Mouse (Mus musculus): ENCODE data around the gene Palm2.
"Not testable (repeated sequence)": the region's sequence is repeated elsewhere in the genome, so short reads cannot be mapped to it uniquely, and the experiment has no call there.

The Palm2 gene

GRCm38 (mm10) chr4:57433941-57434704, at the start of gene Palm2:
Palm2 (plus strand) TSS chr4:57434247.
- ATAC-seq (ENCODE audit: insufficient number of reproducible peaks, low FRiP score, low TSS enrichment): peak; percentile 71

GRCm38 (mm10) chr4:57384355-57384754, 49.7 kb upstream of the Palm2 start:
- ATAC-seq (ENCODE audit: insufficient number of reproducible peaks, low FRiP score, low TSS enrichment): no peak

- ATAC-seq (ENCODE audit: insufficient number of reproducible peaks, low FRiP score, low TSS enrichment): no peak
Measured at GRCm38 (mm10) chr4:57391103-57391502, 42.9 kb upstream of the Palm2 start.

- no peak for ATAC-seq (ENCODE audit: insufficient number of reproducible peaks, low FRiP score, low TSS enrichment)
Measured at GRCm38 (mm10) chr4:57396414-57396813, 37.6 kb upstream of the Palm2 start.

GRCm38 (mm10) chr4:57412385-57412784, 21.7 kb upstream of the Palm2 start:
- not testable (repeated sequence) for ATAC-seq (ENCODE audit: insufficient number of reproducible peaks, low FRiP score, low TSS enrichment)

- ATAC-seq (ENCODE audit: insufficient number of reproducible peaks, low FRiP score, low TSS enrichment): 0 out of 2 replicates have a peak, but pooled peaks have one; percentile 36
Measured at GRCm38 (mm10) chr4:57413016-57413415, 21.0 kb upstream of the Palm2 start.

GRCm38 (mm10) chr4:57413670-57414069, 20.4 kb upstream of the Palm2 start:
- not testable (repeated sequence) for ATAC-seq (ENCODE audit: insufficient number of reproducible peaks, low FRiP score, low TSS enrichment)

- ATAC-seq (ENCODE audit: insufficient number of reproducible peaks, low FRiP score, low TSS enrichment): no peak
Measured at GRCm38 (mm10) chr4:57424011-57424410, 10.0 kb upstream of the Palm2 start.

- ATAC-seq (ENCODE audit: insufficient number of reproducible peaks, low FRiP score, low TSS enrichment): no peak
Measured at GRCm38 (mm10) chr4:57428317-57428716, 5.7 kb upstream of the Palm2 start.

GRCm38 (mm10) chr4:57434705-57435360, 786 bp downstream of the Palm2 start:
- ATAC-seq (ENCODE audit: insufficient number of reproducible peaks, low FRiP score, low TSS enrichment): 0 out of 2 replicates have a peak, but pooled peaks have one; percentile 8

- ATAC-seq (ENCODE audit: insufficient number of reproducible peaks, low FRiP score, low TSS enrichment): no peak
Measured at GRCm38 (mm10) chr4:57436286-57436685, 2.2 kb downstream of the Palm2 start.

GRCm38 (mm10) chr4:57446082-57446481, 12.0 kb downstream of the Palm2 start:
- ATAC-seq (ENCODE audit: insufficient number of reproducible peaks, low FRiP score, low TSS enrichment): no peak

GRCm38 (mm10) chr4:57446854-57447444, 12.9 kb downstream of the Palm2 start:
- no peak for ATAC-seq (ENCODE audit: insufficient number of reproducible peaks, low FRiP score, low TSS enrichment)

- peak; percentile 76 for ATAC-seq (ENCODE audit: insufficient number of reproducible peaks, low FRiP score, low TSS enrichment)
Measured at GRCm38 (mm10) chr4:57451896-57452295, 17.8 kb downstream of the Palm2 start.

- ATAC-seq (ENCODE audit: insufficient number of reproducible peaks, low FRiP score, low TSS enrichment): no peak
Measured at GRCm38 (mm10) chr4:57452661-57453060, 18.6 kb downstream of the Palm2 start.

GRCm38 (mm10) chr4:57462378-57462777, 28.3 kb downstream of the Palm2 start:
- ATAC-seq (ENCODE audit: insufficient number of reproducible peaks, low FRiP score, low TSS enrichment): no peak

- no peak for ATAC-seq (ENCODE audit: insufficient number of reproducible peaks, low FRiP score, low TSS enrichment)
Measured at GRCm38 (mm10) chr4:57482435-57482834, 48.4 kb downstream of the Palm2 start.

GRCm38 (mm10) chr4:57486392-57486791, 52.3 kb downstream of the Palm2 start:
- ATAC-seq (ENCODE audit: insufficient number of reproducible peaks, low FRiP score, low TSS enrichment): no peak

GRCm38 (mm10) chr4:57489887-57490286, 55.8 kb downstream of the Palm2 start:
- no peak for ATAC-seq (ENCODE audit: insufficient number of reproducible peaks, low FRiP score, low TSS enrichment)

GRCm38 (mm10) chr4:57504792-57505191, 70.7 kb downstream of the Palm2 start:
- no peak for ATAC-seq (ENCODE audit: insufficient number of reproducible peaks, low FRiP score, low TSS enrichment)

GRCm38 (mm10) chr4:57510576-57510975, 76.5 kb downstream of the Palm2 start:
- ATAC-seq (ENCODE audit: insufficient number of reproducible peaks, low FRiP score, low TSS enrichment): no peak

All from cerebellum, adult (tissue).